Mouse (Mus musculus) ES-E14 (cell line): ENCODE measurements around the gene Wnt11. TPM values are rescaled to one million over a fixed set of nuclear protein-coding genes. Genes with fewer than 3 reads are reported as not detected.

Experiments
- DNase-seq: peaks from one replicate; pipeline ENCODE4 v3.0.0-alpha.2; 2013; ENCODE audit warnings: low read depth, low spot score
- H3K27ac ChIP-seq: 2 replicates; pipeline ENCODE4 v1.5.1; 2012; ENCODE audit warnings: low read depth, mild to moderate bottlenecking, low read length, moderate library complexity, mixed read lengths; ENCODE audit not compliant: poor library complexity, insufficient read depth, severe bottlenecking
- H3K36me3 ChIP-seq: 2 replicates; pipeline ENCODE4 v1.6.1; 2012; ENCODE audit warnings: mild to moderate bottlenecking, low read length, moderate library complexity, mixed read lengths; ENCODE audit not compliant: control insufficient read depth, poor library complexity, insufficient read depth, severe bottlenecking
- H3K4me1 ChIP-seq, 2 experiments: fragments of 150-350 bp in 1 of 2; sonication (generic) in 1 of 2; 2 replicates each; pipeline ENCODE4 v1.6.1; 2012; ENCODE audit warnings: low read length in 2 of 2, mild to moderate bottlenecking in 1 of 2, mixed read lengths in 1 of 2; ENCODE audit not compliant: control insufficient read depth in 2 of 2, insufficient read depth in 2 of 2, poor library complexity in 1 of 2
- H3K4me3 ChIP-seq, 2 experiments: fragments of 150-350 bp in 1 of 2; sonication (generic) in 1 of 2; 2 replicates each; pipeline ENCODE4 v1.5.1; 2012; ENCODE audit warnings: low read length in 2 of 2, low read depth in 1 of 2, mild to moderate bottlenecking in 1 of 2, mixed read lengths in 1 of 2; ENCODE audit not compliant: insufficient read depth in 1 of 2, poor library complexity in 1 of 2, severe bottlenecking in 1 of 2
- H3K9ac ChIP-seq: 2 replicates; pipeline ENCODE4 v1.6.1; 2012; ENCODE audit warnings: low read depth, mild to moderate bottlenecking, low read length, mixed read lengths; ENCODE audit not compliant: poor library complexity, insufficient read depth, severe bottlenecking
- H3K9me3 ChIP-seq: fragments of 150-350 bp; sonication (generic); 2 replicates; pipeline ENCODE4 v1.6.1; 2012; ENCODE audit warnings: low read depth, mild to moderate bottlenecking, low read length; ENCODE audit not compliant: control insufficient read depth, insufficient read depth
- CHD2 ChIP-seq: IDR thresholded peaks from 2 replicates; pipeline ENCODE4 v1.6.1; 2014; ENCODE audit warnings: mild to moderate bottlenecking, low read depth, low read length, inconsistent platforms
- HCFC1 ChIP-seq: IDR thresholded peaks from 2 replicates; pipeline ENCODE4 v1.6.1; 2012; ENCODE audit warnings: low read length, inconsistent platforms, borderline replicate concordance; ENCODE audit not compliant: insufficient read depth
- MAFK ChIP-seq: IDR thresholded peaks from 2 replicates; pipeline ENCODE4 v1.6.1; 2014; ENCODE audit warnings: mild to moderate bottlenecking, low read depth, low read length, inconsistent platforms; ENCODE audit not compliant: insufficient read depth
- ZC3H11A ChIP-seq: IDR thresholded peaks from 2 replicates; pipeline ENCODE4 v1.6.1; 2012; ENCODE audit warnings: low read depth, mild to moderate bottlenecking, inconsistent platforms, low read length, borderline replicate concordance
- ZNF384 ChIP-seq: IDR thresholded peaks from 2 replicates; pipeline ENCODE4 v1.6.1; 2012; ENCODE audit warnings: low read depth, low read length, inconsistent platforms
- in situ Hi-C, 2 experiments: fragments of 600-800 bp; cut with MboI; formaldehyde crosslinking; loops; one replicate each; pipeline ENCODE4 v1.15.1; 2025; ENCODE audit warnings: low sequenced_read_pairs in 2 of 2, inconsistent platforms in 1 of 2; ENCODE audit not compliant: unreplicated experiment in 2 of 2
- total RNA-seq: library from RNA; depleted of rRNA; stranded (reverse); fragments of 300-350 nt; gene quantifications from 2 replicates; pipeline ENCODE4 v1.2.3, GENCODE M21; 2012

Wnt11 gene
- total RNA-seq, 1 experiment, result 3.5 TPM

DNA sequence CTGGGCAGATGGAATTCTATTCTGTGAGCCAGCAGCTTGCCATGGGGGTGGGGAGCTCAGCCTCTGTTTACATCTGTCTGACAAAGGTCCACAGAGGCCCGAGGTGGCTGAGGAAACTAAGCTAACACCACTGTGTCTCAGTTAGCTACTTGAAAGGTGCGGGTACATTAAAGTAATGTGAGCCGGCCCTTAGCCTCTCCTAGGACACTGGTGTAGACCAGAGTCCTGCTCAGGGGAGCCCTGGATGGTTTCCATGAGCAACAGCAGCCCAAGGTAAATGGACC is 36.8 kb upstream of the Wnt11 start:
- Histone ChIP-seq H3K4me1 (peaks cover 2 to 8% of the 10 kb centered on the region in 2 experiments; a peak in 2 of 4 replicates), H3K36me3 (no peaks in the 10 kb centered on the region), H3K9ac (no peak overlapping the region), H3K27ac (no peak overlapping the region), H3K9me3 (no peaks in the 10 kb centered on the region), H3K4me3 (no peak overlapping the region)
- no peak for TF ChIP-seq HCFC1
- TF ChIP-seq MAFK, result no peak
- TF ChIP-seq CHD2, result no peak
- TF ChIP-seq ZC3H11A, result no peak
- no peak for TF ChIP-seq ZNF384
- DNase-seq, result no peak
- in situ Hi-C loops, result no loop called here

DNA sequence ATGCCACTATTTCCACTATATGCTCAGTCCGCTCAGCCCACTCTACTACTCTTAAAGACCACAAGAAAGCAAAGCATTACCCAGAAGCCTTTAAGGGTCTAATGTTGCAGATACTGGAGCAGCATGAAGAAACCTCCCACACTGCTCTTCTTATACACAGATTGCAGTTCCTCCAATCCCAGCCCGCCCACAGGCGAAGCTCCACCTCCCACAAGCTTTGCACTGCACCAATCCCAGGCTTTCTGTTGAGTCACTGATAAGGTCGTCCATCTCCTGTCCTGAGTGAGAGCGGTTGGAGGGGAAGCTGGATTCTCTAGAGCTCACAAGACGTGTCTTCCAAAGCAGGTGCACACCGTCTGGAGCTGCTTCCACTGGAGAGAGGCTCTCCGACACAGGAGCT is 34.5 kb upstream of the Wnt11 start:
- DNase-seq, result no peak
- H3K9ac ChIP-seq, result no peak overlapping the region
- H3K4me3 ChIP-seq, result no peak overlapping the region
- H3K27ac ChIP-seq, result no peak overlapping the region
- no peaks in the 10 kb centered on the region for H3K36me3 ChIP-seq
- no peaks in the 10 kb centered on the region for H3K9me3 ChIP-seq
- H3K4me1 ChIP-seq, result peaks cover 2 to 8% of the 10 kb centered on the region in 2 experiments; a peak in 2 of 4 replicates
- in situ Hi-C loops, result no loop called here
- TF ChIP-seq ZC3H11A (no peak), CHD2 (no peak), HCFC1 (no peak), ZNF384 (no peak), MAFK (no peak)

DNA sequence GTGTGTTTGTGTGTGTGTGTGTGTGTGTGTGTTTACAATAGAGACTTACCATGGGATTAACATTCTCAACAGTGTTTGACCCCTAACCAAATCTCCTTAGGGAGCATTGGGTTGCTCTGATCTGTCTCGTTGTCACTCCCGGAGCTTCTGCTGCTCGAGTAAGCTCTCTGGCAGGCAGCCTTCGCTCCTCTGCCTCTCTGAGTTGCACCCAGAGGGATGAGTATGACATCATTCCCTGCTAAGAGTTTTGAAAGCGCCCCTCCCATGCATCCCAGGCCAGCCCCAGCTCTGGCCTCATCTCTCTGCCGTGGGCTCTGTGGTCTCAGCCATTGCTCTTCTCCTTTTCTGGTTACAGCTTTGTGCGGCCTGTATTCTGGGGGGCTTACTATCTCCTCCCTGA is 33.8 kb upstream of the Wnt11 start:
- Histone ChIP-seq H3K4me3 (no peak overlapping the region), H3K9me3 (no peaks in the 10 kb centered on the region), H3K9ac (no peak overlapping the region), H3K4me1 (peaks cover 2 to 8% of the 10 kb centered on the region in 2 experiments; a peak in 2 of 4 replicates), H3K27ac (no peak overlapping the region; the same call in 1 of the 2 replicates), H3K36me3 (no peaks in the 10 kb centered on the region)
- no peak for DNase-seq
- no peak for TF ChIP-seq ZNF384
- no peak for TF ChIP-seq CHD2
- in situ Hi-C loops, result no loop called here

DNA sequence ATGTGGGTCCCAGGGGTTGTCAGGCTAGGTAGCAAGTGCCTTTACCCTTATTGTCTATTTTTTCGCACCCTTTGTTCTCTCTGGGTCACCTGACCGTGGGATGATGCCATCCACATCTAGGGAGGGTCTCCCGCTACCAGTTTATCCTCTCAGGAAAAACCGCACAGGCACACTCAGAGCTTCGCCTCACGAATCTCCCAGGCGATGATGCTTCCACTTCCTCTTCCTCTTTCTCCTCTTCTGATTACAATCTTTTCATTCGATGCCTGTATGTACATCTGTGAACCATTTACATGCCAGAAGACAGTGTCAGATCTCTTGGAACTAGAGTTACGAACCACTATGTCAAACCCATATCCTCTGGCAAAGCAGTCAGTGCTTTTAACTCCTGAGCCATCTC is 31.7 kb upstream of the Wnt11 start:
- H3K4me3 ChIP-seq, result no peak overlapping the region
- H3K4me1 ChIP-seq, result no peaks in the 10 kb centered on the region
- H3K9me3 ChIP-seq, result no peaks in the 10 kb centered on the region
- no peak for TF ChIP-seq MAFK
- TF ChIP-seq ZC3H11A, result no peak
- no peak for TF ChIP-seq CHD2
- no peak for TF ChIP-seq ZNF384
- no peak for TF ChIP-seq HCFC1
- H3K27ac ChIP-seq, result no peak overlapping the region
- DNase-seq, result no peak
- no peaks in the 10 kb centered on the region for H3K36me3 ChIP-seq
- in situ Hi-C loops, result no loop called here
- no peak overlapping the region for H3K9ac ChIP-seq

DNA sequence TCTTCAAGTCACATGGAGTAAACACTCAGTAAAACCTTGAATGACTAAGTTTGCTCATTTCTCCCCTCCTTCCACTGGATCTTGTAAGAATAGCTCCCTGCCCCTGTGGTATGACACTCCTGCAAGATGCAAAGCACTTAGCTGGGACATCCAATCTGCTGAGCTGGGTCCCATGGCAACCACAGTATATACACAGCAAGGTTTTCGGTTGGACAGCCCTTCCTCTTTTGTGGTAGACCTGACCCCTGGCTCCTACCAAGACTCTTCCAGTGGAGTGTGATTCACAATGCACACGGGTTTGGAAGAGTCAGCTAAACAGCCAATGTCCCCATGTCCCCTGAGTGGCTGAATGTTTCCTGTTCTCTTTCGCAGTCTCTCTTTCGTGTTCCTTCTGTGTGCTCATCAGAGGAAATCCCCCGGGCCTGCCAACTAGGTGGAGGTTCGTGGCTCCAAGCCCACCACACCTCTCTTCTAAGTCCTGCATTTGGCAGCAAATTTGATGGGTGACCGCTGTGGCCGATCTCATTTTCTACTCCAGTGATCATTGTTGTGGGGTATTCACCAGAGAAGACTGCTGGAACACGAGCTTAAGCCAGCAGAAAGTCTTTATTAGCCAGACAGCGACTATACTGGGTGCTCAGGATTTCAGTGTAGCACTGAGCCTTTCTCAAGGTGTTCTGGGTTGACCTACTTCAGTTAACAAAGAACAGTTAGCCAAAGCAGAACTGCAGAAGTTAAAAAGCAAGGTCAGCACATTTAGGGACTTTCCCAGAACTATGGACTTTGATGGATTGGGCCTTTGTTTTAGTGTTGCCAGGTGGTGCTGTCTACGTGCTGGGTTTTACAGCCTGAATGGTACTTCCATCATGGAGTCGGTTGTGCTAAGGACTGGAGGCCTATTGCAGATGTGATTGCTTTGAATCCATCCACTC is 29.8 kb upstream of the Wnt11 start:
- H3K36me3 ChIP-seq, result no peaks in the 10 kb centered on the region
- H3K9ac ChIP-seq, result no peak overlapping the region
- H3K4me3 ChIP-seq, result no peak overlapping the region
- no peak for DNase-seq
- in situ Hi-C loops, result no loop called here
- H3K27ac ChIP-seq, result no peak overlapping the region
- no peaks in the 10 kb centered on the region for H3K4me1 ChIP-seq
- no peak for TF ChIP-seq CHD2
- TF ChIP-seq HCFC1, result no peak
- peak; percentile 84 for TF ChIP-seq MAFK
- H3K9me3 ChIP-seq, result no peaks in the 10 kb centered on the region
